ENCODE assay signal across 8 mouse cellular contexts in the genomic region with DNA sequence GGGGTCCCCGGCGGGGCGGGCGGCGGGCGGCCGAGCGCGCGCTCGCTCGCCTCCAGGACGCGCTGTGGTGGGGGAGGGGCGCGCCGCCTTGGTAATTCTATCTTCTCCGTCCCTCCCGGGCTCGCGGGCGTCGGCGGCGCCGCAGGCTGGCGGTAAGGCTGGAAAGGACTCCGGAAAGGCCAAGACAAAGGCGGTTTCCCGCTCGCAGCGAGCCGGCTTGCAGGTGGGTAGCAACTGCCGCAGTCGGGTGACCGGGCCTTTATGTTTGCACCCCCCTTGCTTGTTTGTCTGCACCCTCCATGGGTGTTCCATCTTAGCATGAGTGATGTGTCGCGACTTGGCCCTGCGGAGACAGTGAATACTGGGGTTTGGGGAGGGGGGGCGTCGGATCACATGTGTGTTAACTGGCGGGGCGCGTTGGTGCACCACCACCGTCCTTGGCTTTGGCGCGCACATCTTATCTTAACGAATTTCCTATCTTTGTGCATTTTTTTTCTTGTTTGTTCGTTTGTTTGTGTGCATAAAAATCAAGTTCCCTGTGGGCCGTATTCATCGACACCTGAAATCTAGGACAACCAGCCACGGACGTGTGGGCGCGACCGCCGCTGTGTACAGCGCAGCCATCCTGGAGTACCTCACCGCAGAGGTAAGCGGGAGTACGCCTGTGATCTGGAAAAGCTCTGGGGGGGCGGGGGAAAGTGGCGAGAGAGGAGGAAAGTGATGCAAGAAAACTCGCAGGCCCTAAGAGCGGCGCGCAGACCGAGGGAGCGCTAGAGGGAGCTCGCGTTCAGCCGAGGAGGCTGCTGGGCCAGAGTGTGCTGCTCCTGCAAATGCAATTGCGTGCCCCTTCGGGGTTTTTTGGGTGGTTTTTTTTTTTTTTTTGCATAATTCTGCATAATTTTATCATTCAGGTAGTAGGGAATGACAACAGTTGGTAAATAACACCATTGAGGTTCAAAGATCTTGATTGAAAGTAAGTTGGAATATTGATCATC. TPM values are rescaled to one million over a fixed set of nuclear protein-coding genes. Genes with fewer than 3 reads are reported as not detected.
DNase-seq lines count a peak whose midpoint lies in the region; ATAC-seq and TF ChIP-seq lines count a peak whose summit lies in the region.

No protein-coding gene starts in this region.

- TF ChIP-seq POLR2A in olfactory bulb, adult 2 months (IDR thresholded peaks at IDR 0.05; ENCODE audit: insufficient read depth, low read depth, low read length), result no peak

- peak overlapping the region; percentile 97 for H3K27ac ChIP-seq in forebrain, embryonic 16.5 days (ENCODE audit: low read length)
- H3K27ac ChIP-seq in layer of hippocampus, adult 2 months, result peak overlapping the region; percentile 92
- peak overlapping the region; percentile 99 for H3K27ac ChIP-seq in lung, embryonic 14.5 days (ENCODE audit: low read depth)
- peak overlapping the region; percentile 84 for H3K27ac ChIP-seq in olfactory bulb, adult 2 months (ENCODE audit: insufficient read depth, low read depth, low read length)

- no peaks in the 10 kb centered on the region for H3K27me3 ChIP-seq in forebrain, embryonic 16.5 days (replicated peaks; ENCODE audit: control insufficient read depth, insufficient read depth, low read length)
- no peaks in the 10 kb centered on the region for H3K27me3 ChIP-seq in lung, embryonic 14.5 days (ENCODE audit: insufficient read depth, low read length)

- peak overlapping the region; percentile 92 for H3K9ac ChIP-seq in forebrain, embryonic 16.5 days (replicated peaks; ENCODE audit: low read depth, low read length)
- H3K9ac ChIP-seq in lung, embryonic 14.5 days, result peak overlapping the region; percentile 99

- H3K4me2 ChIP-seq in forebrain, embryonic 16.5 days (ENCODE audit: low read length), result peak overlapping the region; percentile 55
- H3K4me2 ChIP-seq in lung, embryonic 14.5 days, result peak overlapping the region; percentile 63

- under 1% methylated on average over 72 of the region's 74 CpGs for WGBS in forebrain, embryonic 16.5 days
- WGBS in lung, embryonic 14.5 days, result under 1% methylated on average over 73 of the region's 74 CpGs
- 1% methylated on average over 74 of the region's 74 CpGs for WGBS in olfactory bulb, adult 2 months

- H3K9me3 ChIP-seq in forebrain, embryonic 16.5 days (ENCODE audit: control insufficient read depth, low read length), result no peaks in the 10 kb centered on the region
- no peaks in the 10 kb centered on the region for H3K9me3 ChIP-seq in lung, embryonic 14.5 days (ENCODE audit: low read depth, low read length)

- ATAC-seq in forebrain, embryonic 16.5 days, result peak; percentile 57
- peak; percentile 25 for ATAC-seq in lung, embryonic 14.5 days (ENCODE audit: insufficient read depth)

- peaks cover 16% of the 10 kb centered on the region for H3K4me1 ChIP-seq in forebrain, embryonic 16.5 days (replicated peaks; ENCODE audit: control insufficient read depth, insufficient read depth, low read length)
- no peaks in the 10 kb centered on the region; the same call in 1 of the 2 replicates for H3K4me1 ChIP-seq in lung, embryonic 14.5 days (ENCODE audit: insufficient read depth)
- H3K4me1 ChIP-seq in olfactory bulb, adult 2 months (ENCODE audit: control insufficient read depth, insufficient read depth, low read length), result 0 out of 2 replicates have a peak, but pooled peaks cover 3% of the 10 kb centered on the region

- DNase-seq in MEL-GATA-1-ER (ENCODE audit: extremely low read depth, low read depth), result peak; percentile 76
- DNase-seq in cerebellum, adult 18-20 months, result peak; percentile 92 to 93
- peak; percentile 55 for DNase-seq in heart, postnatal 25 days (ENCODE audit: low spot score)
- peak; percentile 86 to 88 for DNase-seq in layer of hippocampus, adult 2 months (ENCODE audit: low spot score in 2 of 2)
- DNase-seq in lung, embryonic 14.5 days, result peak; percentile 97
- peak; percentile 73 to 80 for DNase-seq in thymus, adult 18-20 months

- H3K4me3 ChIP-seq in forebrain, embryonic 16.5 days (replicated peaks; ENCODE audit: low read length), result peak overlapping the region; percentile 87
- peak overlapping the region; percentile 89 for H3K4me3 ChIP-seq in layer of hippocampus, adult 2 months
- peak overlapping the region; percentile 83 for H3K4me3 ChIP-seq in lung, embryonic 14.5 days (ENCODE audit: low read depth, low read length)
- peak overlapping the region; percentile 84 for H3K4me3 ChIP-seq in olfactory bulb, adult 2 months (ENCODE audit: insufficient read depth, low read depth, low read length)

- intact Hi-C loops in heart, postnatal 25 days (cut with DNase I), result loop anchor here (5.0 kb wide), 1 partner anchor 127 kb away; no protein-coding TSS in a partner anchor

- no peaks in the 10 kb centered on the region for H3K36me3 ChIP-seq in forebrain, embryonic 16.5 days (ENCODE audit: control insufficient read depth, insufficient read depth)
- peaks cover 11% of the 10 kb centered on the region for H3K36me3 ChIP-seq in lung, embryonic 14.5 days (ENCODE audit: insufficient read depth)

- peak; percentile 87 for TF ChIP-seq CTCF in layer of hippocampus, adult 2 months (conservative IDR thresholded peaks at IDR 0.05)
- TF ChIP-seq CTCF in lung, embryonic 14.5 days (IDR thresholded peaks at IDR 0.05; ENCODE audit: low read depth), result peak; percentile 85
- TF ChIP-seq CTCF in olfactory bulb, adult 2 months (IDR thresholded peaks at IDR 0.05; ENCODE audit: insufficient read depth, low read depth, low read length), result peak; percentile 80

RNA-seq across cellular contexts. Expression of a gene that starts 1.0 kb away (rescaled TPM):
- polyA plus RNA-seq in forebrain, embryonic 16.5 days (2015; fragmentation: Nextera tagmentation; extraction: Ambion mirVana), result 1,163 and 1,308 TPM in 2 replicates
- total RNA-seq in heart, postnatal 25 days (2021), result 10 to 100 TPM; 58.3 to 61.6 TPM
- total RNA-seq in layer of hippocampus, adult 2 months (2021), result 100 to 1,000 TPM; 142 to 147 TPM
- 2,590 and 2,710 TPM in 2 replicates for polyA plus RNA-seq in lung, embryonic 14.5 days (2014; fragmentation: Nextera tagmentation; extraction: Ambion mirVana)
- polyA plus RNA-seq in olfactory bulb, adult 2 months (2012; ENCODE audit: insufficient read depth, insufficient read length, low replicate concordance, missing spikeins), result not detected in 2 replicates

RNA-seq across cellular contexts. Expression of a gene that starts 2.2 kb away (rescaled TPM):
- 7.8 and 12.2 TPM in 2 replicates for polyA plus RNA-seq in forebrain, embryonic 16.5 days (2015; fragmentation: Nextera tagmentation; extraction: Ambion mirVana)
- total RNA-seq in heart, postnatal 25 days (2021), result 10 to 100 TPM; 10.7 to 10.8 TPM
- total RNA-seq in layer of hippocampus, adult 2 months (2021), result 10 to 100 TPM; 52.7 to 52.9 TPM
- 12.8 and 15.5 TPM in 2 replicates for polyA plus RNA-seq in lung, embryonic 14.5 days (2014; fragmentation: Nextera tagmentation; extraction: Ambion mirVana)
- polyA plus RNA-seq in olfactory bulb, adult 2 months (2012; ENCODE audit: insufficient read depth, insufficient read length, low replicate concordance, missing spikeins), result 48.1 TPM in 1 of 2 replicates, not detected in the other

RNA-seq across cellular contexts. Expression of a gene that starts 53.0 kb away (rescaled TPM):
- 141 and 145 TPM in 2 replicates for polyA plus RNA-seq in forebrain, embryonic 16.5 days (2015; fragmentation: Nextera tagmentation; extraction: Ambion mirVana)
- total RNA-seq in heart, postnatal 25 days (2021), result 10 to 100 TPM; 92.8 to 96.6 TPM
- 10 to 100 TPM; 64.4 to 65.3 TPM for total RNA-seq in layer of hippocampus, adult 2 months (2021)
- polyA plus RNA-seq in lung, embryonic 14.5 days (2014; fragmentation: Nextera tagmentation; extraction: Ambion mirVana), result 97.2 and 103 TPM in 2 replicates
- not detected in 2 replicates for polyA plus RNA-seq in olfactory bulb, adult 2 months (2012; ENCODE audit: insufficient read depth, insufficient read length, low replicate concordance, missing spikeins)

Comparison
In these comparisons a context has a peak if more than half of its experiments do, and no peak if none do; other contexts are left out.
1. Peak in every context shown above with its lines: DNase-seq, ATAC-seq, H3K4me3 ChIP-seq and H3K27ac ChIP-seq.